Mouse (Mus musculus): ENCODE measurements around the gene Top3b.
A peak's percentile ranks its signal among the peaks of the same experiment; 100 is the strongest.

DNA sequence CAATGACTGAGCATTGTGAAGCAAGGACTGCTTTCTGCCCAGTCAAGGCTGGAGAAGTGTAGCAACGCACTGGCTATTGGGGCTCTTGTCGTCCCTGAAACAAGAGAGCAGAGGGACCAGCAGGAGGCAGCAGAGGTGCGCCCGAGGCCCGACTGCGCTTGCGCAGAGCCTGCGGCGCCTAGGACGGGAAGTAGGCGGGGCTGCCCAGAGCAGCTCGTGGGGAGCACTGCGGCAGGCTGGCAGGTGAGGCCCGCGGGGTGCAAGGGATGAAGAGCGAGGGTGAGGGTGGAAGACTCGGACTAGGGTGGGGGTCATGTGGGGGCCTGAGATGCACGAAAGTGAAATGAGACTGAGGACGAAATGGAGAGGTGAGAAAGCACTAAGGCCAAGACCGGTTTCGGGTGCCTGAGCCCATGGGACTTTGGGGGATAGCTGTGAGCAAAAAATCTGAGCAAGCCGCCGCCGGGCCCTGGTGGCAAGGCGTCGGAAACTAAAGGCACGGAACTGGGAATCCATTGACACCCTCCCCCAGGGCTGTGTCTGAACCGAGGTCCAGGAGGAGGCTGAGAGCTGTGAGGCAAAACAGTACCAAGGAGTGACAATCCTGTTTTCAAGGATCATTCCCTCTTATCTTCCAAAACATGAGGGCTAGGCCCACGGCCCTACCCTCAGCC is 26.0 kb downstream of the Top3b start, which contains the start of gene Ppm1f:
- TF ChIP-seq CTCF (IDR thresholded peaks at IDR 0.05; ENCODE audit: borderline replicate concordance, extremely low read depth, insufficient read depth, insufficient read length) (peak; percentile 90), POLR2A (IDR thresholded peaks at IDR 0.05; ENCODE audit: borderline replicate concordance, extremely low read depth, insufficient read depth, insufficient read length, poor library complexity, severe bottlenecking) (peak; percentile 85; the same call in 1 of the 2 replicates)

All from brain, embryonic 14.5 days (tissue).